Mouse (Mus musculus) thymus, adult 2 months (tissue): ENCODE results near the gene Steap2. TPM values are rescaled to one million over a fixed set of nuclear protein-coding genes. Genes with fewer than 3 reads are reported as not detected.

Experiments used
- DNase-seq: peaks from one replicate; pipeline ENCODE4 v3.0.0; 2021
- H3K27ac ChIP-seq: fragments of 200-500 bp; 2 replicates; pipeline ENCODE4 v1.5.1; 2012; ENCODE audit warnings: low read length, control low read depth; ENCODE audit not compliant: control insufficient read depth, insufficient read depth
- H3K27me3 ChIP-seq: fragments of 200-500 bp; 2 replicates; pipeline ENCODE4 v1.6.1; 2012; ENCODE audit warnings: mild to moderate bottlenecking, low read length, moderate library complexity, mixed read lengths; ENCODE audit not compliant: control insufficient read depth, insufficient read depth
- H3K36me3 ChIP-seq: fragments of 200-500 bp; 2 replicates; pipeline ENCODE4 v1.6.1; 2012; ENCODE audit warnings: mild to moderate bottlenecking, low read length, moderate library complexity; ENCODE audit not compliant: control insufficient read depth, insufficient read depth
- H3K4me1 ChIP-seq: fragments of 200-500 bp; replicated peaks from 2 replicates; pipeline ENCODE4 v1.6.1; 2012; ENCODE audit warnings: low read length; ENCODE audit not compliant: control insufficient read depth, insufficient read depth
- H3K4me3 ChIP-seq: fragments of 200-500 bp; 2 replicates; pipeline ENCODE4 v1.5.1; 2012; ENCODE audit warnings: mild to moderate bottlenecking, low read length, control low read depth, moderate library complexity; ENCODE audit not compliant: control insufficient read depth, insufficient read depth
- CTCF ChIP-seq: fragments of 200-500 bp; IDR thresholded peaks from 2 replicates; pipeline ENCODE4 v1.5.1; 2012; ENCODE audit warnings: mild to moderate bottlenecking, control low read depth, low read length, moderate library complexity, borderline replicate concordance; ENCODE audit not compliant: control insufficient read depth, poor library complexity, insufficient read depth; ENCODE audit errors: extremely low read depth
- POLR2A ChIP-seq: fragments of 200-500 bp; IDR thresholded peaks from 2 replicates; pipeline ENCODE4 v1.6.1; 2012; ENCODE audit warnings: mild to moderate bottlenecking, low read length, control low read depth, moderate library complexity; ENCODE audit not compliant: control insufficient read depth, poor library complexity, insufficient read depth; ENCODE audit errors: extremely low read depth
- whole genome bisulfite sequencing: fragments of 180-500 bp; shearing (Covaris S2); methylation state at CpG from one replicate; pipeline ENCODE4 v1.1.7; 2018; 5-methylcytosine and 5-hydroxymethylcytosine counted together
- polyA plus RNA-seq: library from polyadenylated mRNA; depleted of rRNA; stranded (reverse); fragments of >200 nt; gene quantifications from 2 replicates; pipeline ENCODE4 v1.2.3, GENCODE M21; 2012; rRNA removed

Gene Steap2
- polyA plus RNA-seq, result 0.23 and 0.42 TPM in 2 replicates

DNA sequence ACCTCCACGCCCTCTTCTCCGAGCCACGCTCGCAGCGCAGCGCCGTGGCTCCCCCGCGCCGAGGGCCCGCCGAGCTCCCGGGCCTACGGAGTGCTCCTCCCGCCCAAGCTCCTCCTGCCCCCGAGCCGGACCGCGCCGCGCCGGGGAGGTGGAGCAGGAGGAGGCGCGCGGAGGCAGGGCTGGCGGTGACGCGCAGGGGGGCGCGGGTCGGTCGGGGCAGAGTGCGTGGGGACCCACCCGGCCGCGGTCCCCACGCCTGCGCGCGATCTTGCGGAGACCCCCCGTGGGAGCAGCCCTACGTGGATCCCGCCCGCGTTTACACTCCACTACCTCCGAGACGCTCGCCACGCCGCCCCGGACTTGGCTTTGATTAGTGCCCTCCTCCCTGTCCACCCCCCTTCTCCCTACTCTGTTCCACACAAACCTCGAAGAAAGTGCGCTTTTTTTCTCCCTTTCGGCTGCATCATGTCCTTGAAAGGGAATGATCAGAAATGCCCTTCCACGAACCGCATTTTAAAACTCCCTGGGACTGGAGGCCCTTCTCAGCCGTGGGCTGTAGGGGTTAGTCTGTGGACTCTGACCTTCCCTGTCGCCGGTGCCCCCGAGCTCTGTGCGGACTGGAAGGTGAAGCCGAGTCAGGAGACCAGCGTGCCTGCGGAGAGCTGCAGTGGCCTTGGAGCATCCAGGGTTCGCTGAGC is at the start of gene Steap2:
Steap2 (minus strand) TSS at position 623 of the 698 bp plus-strand sequence.
- Histone ChIP-seq H3K36me3 (no peaks in the 10 kb centered on the region), H3K4me3 (peak within 1 kb of the TSS; percentile 5; the same call in 1 of the 2 replicates), H3K27me3 (no peaks in the 10 kb centered on the region; the same call in 1 of the 2 replicates), H3K27ac (no peak within 1 kb of the TSS), H3K4me1 (no peaks in the 10 kb centered on the region)
- DNase-seq, result no peak
- 3% methylated on average over 57 of the region's 66 CpGs for WGBS
- TF ChIP-seq POLR2A, result no peak
- no peak for TF ChIP-seq CTCF

DNA sequence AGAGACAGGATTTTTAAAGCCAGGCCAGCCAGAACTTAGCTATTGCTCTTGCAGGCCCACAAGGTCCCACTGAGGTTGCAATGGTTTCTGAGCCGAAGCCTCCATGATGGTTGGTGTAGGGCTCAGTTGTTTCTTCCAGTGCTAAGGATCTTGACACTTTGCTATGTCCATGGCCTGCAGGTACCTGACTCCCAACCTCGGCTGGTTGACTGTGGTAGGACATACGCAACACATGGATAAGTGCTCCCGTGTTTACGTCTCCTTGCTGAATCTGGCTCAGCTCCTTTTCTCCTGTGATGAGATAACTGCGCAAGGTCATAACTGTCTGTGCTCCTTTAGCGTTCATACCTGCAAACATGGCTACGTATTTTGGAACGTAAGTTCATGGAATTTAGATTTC is 40.1 kb upstream of the Steap2 start:
- no peaks in the 10 kb centered on the region for H3K36me3 ChIP-seq
- no peak for DNase-seq
- H3K27me3 ChIP-seq, result no peaks in the 10 kb centered on the region
- TF ChIP-seq POLR2A (no peak), CTCF (no peak)
- H3K4me1 ChIP-seq, result no peaks in the 10 kb centered on the region
- no peak overlapping the region for H3K4me3 ChIP-seq
- WGBS, result 98% methylated on average over 9 of the region's 9 CpGs
- no peak overlapping the region for H3K27ac ChIP-seq

DNA sequence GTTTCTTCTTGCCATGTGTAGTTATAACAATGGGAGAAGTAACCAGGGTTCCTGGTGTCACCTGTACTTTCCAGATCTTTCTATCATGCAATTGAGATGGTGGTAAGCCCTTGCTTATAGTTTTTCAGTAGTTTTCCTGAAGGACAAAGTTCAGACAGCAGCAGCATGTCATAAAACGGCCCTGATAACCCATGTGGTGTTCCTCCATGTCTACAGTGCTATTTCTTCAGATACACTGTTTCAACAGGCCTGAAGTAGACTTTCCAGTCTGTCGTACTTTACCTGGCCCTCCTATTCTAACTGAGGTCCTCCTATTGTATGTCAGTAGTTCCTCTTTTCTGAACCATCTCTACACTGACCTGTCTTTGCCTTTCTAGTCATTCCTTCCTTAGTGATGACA is 38.5 kb upstream of the Steap2 start:
- H3K27ac ChIP-seq, result no peak overlapping the region

DNA sequence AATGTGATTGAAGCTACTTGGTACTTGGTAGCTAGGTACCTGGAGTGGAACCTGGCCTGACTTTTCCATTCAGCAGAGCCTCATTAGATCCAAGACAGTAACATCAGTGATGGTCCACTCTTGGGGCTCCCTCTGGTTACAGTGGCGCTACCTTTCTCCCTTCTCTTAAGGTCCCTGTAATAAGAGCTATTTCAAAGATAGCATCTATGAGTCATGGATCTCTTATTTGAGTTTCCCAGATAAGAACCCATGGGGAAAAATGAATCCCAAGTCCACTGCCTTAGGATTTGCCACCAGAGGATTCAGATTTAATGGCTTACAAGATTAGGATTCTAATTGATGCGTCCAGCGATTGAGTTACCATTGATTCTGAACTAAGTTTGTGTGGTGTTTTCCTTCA is 37.8 kb upstream of the Steap2 start:
- Histone ChIP-seq H3K4me1 (no peaks in the 10 kb centered on the region), H3K27ac (no peak overlapping the region), H3K27me3 (no peaks in the 10 kb centered on the region), H3K4me3 (no peak overlapping the region), H3K36me3 (no peaks in the 10 kb centered on the region)
- no peak for DNase-seq
- TF ChIP-seq POLR2A (no peak), CTCF (no peak)
- WGBS, result 93% methylated on average over 3 of the region's 3 CpGs

More for the DNA sequence above, 38.5 kb upstream of the Steap2 start:
- no peak for DNase-seq
- no peaks in the 10 kb centered on the region for H3K4me1 ChIP-seq
- no peaks in the 10 kb centered on the region for H3K36me3 ChIP-seq
- 70% methylated on average over 2 of the region's 2 CpGs for WGBS
- H3K27me3 ChIP-seq, result no peaks in the 10 kb centered on the region
- no peak overlapping the region for H3K4me3 ChIP-seq
- TF ChIP-seq POLR2A, result no peak
- TF ChIP-seq CTCF, result no peak

DNA sequence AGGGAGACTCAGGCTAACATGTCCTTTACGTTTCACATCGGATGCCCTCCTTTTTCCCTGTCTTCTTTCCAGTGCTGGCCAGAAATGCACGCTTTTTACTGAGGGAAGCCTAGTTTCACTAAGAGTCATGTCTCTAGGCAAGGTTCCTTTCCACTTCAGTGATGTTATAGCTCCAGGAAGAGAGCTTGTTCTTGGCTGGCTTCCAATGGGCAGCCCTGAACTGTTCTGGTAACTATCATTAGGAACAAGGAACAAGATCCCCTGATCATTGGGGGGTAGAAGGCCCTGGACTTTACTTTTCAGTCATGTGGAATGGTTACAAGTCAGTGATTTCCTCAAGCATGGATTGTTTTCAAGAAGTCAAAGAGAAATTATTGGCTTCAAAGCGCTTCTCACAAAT is 35.5 kb upstream of the Steap2 start:
- Histone ChIP-seq H3K36me3 (no peaks in the 10 kb centered on the region), H3K4me1 (no peaks in the 10 kb centered on the region), H3K4me3 (no peak overlapping the region), H3K27ac (no peak overlapping the region), H3K27me3 (no peaks in the 10 kb centered on the region)
- TF ChIP-seq CTCF (no peak), POLR2A (no peak)
- no peak for DNase-seq
- WGBS, result 88% methylated on average over 4 of the region's 4 CpGs

DNA sequence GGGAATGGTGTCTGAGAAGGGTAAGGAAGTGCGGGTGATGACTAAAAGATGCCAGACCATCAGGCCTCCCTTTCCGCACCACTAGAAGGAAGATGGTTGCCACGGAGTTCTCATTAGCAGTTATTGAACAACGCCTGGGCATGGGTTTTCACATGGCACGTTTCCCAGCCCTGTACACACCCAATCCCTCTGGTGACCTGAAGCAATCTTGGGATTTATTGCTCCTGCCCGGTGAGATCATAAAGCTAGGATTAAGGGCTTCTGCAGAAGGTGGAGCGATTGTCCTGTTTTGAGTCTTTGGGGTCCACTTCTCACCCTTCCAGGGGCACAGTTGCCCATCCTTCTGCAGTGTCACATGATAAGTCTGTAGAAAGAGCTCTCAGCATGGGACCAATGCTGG is 27.8 kb upstream of the Steap2 start:
- TF ChIP-seq POLR2A, result no peak
- TF ChIP-seq CTCF, result no peak
- H3K27me3 ChIP-seq, result no peaks in the 10 kb centered on the region
- H3K27ac ChIP-seq, result no peak overlapping the region
- H3K36me3 ChIP-seq, result no peaks in the 10 kb centered on the region
- no peaks in the 10 kb centered on the region for H3K4me1 ChIP-seq
- H3K4me3 ChIP-seq, result no peak overlapping the region
- DNase-seq, result no peak
- WGBS, result 92% methylated on average over 7 of the region's 7 CpGs

DNA sequence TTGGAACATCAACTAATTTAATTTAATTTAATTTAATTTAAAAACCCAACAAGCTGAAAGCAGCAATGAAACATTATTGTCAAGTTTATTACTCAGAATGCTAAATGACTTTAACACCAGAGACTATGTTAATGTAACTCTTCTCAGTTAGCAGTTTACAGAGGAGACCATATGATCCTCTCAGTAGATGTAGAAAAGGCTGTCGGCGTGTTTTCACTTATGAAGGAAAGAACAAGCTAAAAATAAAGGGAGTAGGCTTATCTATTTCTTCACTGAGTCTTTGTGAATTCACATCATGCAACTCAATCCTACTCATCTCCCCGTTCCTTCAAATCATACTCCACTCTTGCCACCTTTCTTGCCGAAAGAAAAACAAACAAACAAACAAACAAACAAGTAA is 16.7 kb upstream of the Steap2 start:
- no peak for DNase-seq
- H3K27me3 ChIP-seq, result no peaks in the 10 kb centered on the region
- no peak overlapping the region for H3K27ac ChIP-seq
- H3K4me3 ChIP-seq, result no peak overlapping the region
- 84% methylated on average over 4 of the region's 4 CpGs for WGBS
- no peaks in the 10 kb centered on the region for H3K4me1 ChIP-seq
- no peaks in the 10 kb centered on the region for H3K36me3 ChIP-seq
- TF ChIP-seq POLR2A (no peak), CTCF (no peak)
